Mouse (Mus musculus) urinary bladder, postnatal 25 days (tissue): ENCODE measurements at regions not wholly inside any gene's neighbourhood (a gene's known extent, or its start where the extent isn't known, plus 50 kb on each side); places are given as distances from the start of the nearest gene placed in this dataset.

Source experiments
- DNase-seq: peaks from one replicate; pipeline ENCODE4 v3.0.0; 2022; ENCODE audit warnings: low spot score

DNA sequence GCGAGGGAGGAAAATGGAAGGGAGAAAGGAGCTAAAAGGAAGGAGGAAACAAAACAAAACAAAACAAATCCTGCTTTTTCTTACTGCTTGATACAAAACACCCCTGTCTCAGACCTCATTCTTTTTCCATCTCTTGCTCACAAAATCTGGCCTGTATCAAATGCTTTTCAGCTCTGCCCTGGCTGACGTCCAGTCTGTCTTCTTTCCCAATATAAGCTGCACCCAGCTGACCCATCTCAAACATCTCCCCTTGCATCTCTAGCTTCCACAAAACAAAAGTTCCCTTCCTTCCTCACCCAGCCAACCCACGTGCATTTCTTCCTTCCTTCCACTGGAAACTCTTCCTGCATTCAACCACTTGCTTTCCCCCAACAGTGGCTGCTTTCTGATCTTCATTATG lies 183.1 kb upstream of the Usp25 start:
- no peak for DNase-seq

DNA sequence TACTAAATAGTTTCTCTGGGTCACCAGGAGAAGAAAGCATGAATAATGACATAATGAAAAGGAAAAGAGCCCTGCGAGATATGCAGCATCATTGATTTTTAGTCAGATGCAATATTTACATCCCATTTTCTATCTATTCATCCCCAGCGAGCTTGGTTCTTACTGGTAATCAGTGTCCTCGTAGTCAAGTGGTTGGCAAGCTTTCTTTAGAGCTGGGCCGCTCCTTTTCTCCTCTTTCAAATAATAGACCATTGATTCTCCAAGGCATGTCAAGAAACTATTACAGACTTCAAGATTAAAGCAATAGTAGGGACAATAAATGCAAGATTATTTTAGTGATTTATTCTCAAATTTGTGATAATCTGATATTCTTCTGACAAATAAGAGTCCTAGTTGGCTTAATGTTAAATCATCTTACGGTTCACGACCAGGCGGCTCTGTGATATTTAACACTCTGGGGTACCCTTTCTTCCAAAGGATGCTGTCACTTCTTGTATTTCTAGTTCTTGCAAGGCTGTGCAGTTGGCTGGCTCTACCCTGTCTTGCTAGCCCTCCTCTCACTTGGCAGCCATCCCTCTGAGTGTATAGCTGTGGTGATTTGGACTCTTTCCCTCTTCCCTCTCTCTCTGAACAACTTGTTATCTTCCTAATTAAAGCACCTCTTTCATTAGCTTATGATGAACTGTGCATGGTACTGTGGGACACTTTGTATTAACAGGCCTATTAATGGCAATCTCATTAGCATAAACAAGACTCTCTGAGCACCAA lies 185.6 kb upstream of the Usp25 start:
- DNase-seq, result no peak

DNA sequence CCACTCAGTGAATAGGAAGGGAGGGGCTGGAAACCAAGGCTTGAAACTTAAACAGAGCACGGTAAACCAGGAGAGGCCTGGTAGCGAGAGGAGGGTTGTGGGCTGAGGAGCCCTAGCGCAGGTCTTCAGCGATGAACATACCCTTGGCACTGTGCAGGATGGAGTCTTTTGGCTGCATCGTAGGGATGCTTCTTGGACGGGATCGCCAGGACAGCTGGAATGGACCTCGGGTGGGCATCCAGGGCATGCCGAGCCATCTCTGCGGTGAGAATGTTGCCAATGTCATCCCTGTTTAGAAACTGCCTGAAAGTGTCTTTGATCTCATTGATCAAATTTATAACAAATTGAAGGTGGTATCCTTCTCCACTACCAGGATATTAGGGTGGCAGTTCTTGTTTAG lies 192.2 kb upstream of the Usp25 start:
- DNase-seq, result no peak

DNA sequence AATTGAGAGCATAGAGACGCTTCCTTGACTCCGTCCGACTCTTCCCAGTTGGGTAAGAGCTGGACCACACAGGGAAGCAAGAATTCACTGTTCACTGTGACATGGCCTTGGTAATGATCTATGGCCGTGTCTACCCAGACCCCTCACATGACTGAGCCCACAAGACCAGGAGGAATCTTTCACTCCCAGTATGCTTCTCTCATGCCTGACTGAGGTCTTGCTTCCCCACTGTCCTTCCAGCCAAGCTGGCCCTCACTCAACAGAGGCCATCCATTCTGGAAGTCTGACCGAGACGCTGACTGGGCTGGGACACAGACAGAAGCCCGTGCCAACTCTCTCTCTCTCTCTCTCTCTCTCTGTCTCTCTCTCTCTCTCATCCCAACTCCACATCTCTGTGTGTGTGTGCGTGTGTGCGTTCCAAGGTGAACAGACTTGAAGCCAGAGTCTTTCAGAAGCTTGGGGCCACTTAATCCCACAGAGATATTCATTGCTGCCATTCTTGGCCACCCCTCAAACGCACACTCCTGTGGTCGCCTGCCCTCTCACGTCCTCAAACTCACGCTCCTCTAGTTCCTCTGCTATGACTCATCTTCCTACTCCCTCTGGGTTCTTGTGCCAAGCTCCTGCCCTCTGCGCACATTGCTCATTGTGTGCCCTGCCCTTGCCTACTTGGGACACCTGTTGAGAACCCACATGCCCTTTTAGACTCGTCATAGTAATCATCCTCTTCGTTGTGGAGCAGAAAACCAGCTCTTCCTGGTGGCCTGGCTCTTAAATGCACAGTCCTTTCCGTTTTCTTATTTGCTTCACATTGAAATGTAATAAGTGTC lies 197.2 kb upstream of the Usp25 start:
- DNase-seq, result no peak

DNA sequence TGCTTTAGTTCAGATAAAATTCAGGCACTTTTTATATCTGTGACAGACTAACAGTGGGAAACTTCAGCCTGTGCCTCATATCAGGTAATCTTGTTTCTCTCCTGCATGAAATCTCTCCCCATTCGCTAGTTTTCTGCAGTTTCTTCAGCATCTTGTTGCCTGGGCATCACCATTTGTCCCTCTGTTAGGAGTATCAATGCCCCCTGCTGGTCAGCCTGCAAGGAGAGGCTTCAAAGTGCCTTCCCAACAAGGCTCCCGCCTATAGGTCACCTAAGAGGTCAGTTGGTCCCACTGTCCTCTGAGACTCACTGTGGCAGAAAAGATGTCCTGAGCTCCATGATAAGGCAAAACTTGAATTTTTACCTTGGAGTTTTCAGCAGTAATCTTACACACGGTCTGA lies 209.8 kb upstream of the Usp25 start:
- peak; percentile 29 for DNase-seq

DNA sequence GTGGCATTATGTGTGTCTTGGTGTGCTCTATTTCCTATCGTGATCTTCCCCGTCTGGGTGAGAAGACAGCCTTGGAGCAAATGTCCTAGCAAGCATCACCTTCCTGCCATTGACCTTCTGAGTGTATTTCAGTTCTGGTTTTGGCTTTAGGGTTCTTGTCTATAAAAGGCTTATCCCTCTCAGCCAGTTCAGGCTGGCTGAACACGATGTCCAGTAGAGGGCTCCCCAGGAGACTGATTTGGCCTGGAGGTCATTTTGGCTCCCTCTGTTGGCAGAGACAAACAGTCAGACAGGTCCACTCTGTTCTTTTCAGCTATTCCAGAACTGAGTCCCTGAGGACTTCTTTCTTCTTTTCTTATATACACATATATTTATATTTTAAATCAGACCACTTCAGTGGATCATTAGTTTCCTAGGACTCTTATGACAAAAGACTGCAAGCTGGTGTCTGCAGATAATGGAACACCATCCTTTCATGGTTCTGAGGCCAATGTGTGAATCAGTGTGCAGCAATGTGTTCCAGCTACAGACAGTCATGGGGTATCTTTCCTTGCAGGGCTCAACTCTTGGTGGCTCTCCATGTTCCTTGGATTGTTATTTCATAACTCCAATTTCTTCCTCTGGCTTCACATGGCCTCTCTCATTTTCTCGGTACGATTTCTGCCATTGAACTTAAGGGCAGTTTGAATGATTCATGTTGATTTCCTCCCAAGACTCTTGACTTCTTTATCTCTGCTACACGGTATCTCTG lies 226.9 kb upstream of the Usp25 start:
- peak; percentile 57 for DNase-seq

DNA sequence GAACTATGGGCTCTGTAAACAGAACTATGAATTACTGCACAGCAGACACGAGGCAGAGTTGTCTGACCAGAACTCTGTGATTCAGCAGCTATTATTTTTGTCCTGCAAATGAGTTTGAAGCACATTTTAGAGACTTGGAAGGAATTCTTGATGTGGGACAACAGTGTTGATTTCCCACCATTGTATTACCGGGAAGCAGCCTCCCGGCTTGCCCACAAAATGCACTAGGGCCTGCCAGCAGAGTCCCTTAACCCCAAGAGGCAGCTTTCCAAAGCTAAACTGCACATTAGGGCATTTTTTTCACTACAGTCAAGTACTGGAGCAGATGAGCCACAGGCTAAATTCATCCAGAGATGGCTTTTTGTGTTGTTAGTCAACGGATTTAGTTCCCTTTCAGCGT lies 230.8 kb upstream of the Usp25 start:
- no peak for DNase-seq

DNA sequence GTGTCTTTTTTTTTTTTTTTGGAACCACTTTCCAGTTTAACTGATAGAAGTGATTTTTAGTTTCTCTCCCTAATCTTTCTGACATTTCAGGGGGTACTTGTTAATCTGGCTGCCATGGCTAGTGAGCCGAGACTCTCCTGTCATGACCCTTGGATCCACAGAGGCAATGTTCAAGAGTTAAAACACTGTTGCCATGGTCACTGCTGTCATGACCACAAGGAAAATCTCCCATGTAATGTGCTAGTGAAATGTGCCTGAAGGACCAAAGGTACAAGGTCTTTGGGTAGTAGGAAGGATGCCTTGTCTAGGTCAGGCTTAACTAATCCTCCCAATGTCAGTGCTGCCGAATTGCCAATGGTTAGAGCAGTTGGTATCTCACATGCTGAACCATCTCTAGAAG lies 237.7 kb upstream of the Usp25 start:
- no peak for DNase-seq

DNA sequence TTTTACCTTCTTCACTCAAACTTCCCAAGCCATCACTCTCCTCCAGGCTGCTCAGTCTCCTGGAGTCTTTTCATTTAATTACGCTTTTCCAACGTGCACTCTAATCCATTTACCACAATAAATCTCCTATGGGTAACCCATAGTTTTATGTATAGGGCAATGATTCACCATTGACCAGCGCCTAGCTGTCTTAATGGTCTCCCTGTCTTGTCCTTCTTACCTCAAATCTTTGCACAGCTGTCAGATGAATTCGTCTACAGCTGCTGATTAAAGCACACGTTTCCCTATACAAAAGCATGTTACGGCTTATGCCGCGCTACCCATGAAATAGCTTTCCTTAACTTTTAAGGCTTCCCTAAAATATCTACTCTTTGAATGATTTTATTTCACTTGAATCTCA lies 239.5 kb upstream of the Usp25 start:
- no peak for DNase-seq

DNA sequence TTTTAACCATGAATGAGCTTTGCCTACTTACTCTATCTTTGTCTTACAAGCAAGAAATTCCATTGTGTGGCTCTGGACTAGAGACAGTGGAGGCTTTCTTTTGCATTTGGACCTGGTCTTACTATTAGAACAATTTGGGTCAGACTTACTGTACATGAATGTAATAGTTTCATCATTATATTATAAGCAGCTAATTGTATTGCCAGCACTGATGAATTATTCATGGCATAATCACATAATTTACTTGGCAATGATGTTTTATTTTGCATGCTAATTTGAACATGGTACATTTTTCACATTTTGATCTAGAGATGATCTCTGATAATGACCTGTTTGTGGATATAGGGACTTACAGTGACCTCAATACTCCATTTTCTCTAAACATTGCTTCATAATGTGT lies 240.0 kb upstream of the Usp25 start:
- DNase-seq, result no peak

DNA sequence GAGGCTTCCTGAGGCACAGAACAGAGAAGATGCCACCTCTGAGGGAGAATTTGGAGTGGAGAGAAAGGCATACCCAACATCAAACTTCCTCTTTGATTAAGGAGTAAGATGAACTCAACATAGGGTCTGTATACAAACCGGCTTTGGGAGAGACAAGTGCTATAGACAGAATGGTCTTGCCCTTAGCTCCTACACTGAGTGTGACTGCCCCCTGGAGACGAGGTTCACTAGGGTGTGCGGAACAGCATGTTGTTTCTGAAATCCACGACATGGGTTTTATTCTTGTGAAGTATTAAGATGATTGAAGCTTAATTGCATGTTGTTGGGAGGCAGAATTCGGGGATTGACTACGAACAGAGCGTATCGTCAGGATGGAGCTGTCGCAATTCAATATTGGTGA lies 244.9 kb upstream of the Usp25 start:
- DNase-seq, result peak; percentile 39

DNA sequence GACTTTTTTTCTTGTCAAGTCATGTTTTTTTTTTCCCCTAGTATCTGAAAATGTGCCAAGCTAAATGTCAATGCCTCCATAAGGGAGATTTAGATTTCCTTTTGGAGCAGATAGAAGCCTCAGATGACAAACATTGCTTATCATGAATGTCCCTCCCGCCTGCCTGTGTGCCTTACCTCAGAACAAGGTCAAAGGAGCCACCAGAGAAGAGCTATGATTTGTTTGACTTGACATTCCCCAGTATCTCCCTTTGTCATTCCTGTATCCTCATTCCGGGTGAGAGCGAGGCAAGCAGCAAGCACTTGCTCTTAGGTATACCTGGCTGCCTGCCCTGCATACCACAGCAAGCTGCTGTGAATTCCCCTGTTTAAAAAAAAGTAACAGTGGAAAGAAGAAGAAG lies 246.9 kb upstream of the Usp25 start:
- DNase-seq, result no peak

DNA sequence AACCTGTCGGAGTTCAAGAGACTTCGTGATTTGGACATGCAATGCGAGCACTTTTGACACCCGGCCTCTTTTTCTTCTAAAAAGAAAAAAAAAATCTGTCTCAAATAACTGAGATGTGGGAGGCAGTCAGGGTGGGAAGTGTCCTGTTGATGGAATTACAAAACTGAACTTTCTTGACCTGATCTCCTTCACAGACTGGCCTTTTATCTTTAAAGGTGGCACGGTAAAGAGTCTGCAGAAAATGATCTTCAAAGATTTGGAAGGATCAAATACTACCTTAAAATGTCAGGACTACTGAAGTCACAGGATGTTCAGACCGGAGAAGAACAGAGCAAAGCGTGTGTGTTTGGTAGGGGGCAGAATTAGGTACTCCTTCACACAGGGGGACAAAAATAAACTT lies 248.0 kb upstream of the Usp25 start:
- DNase-seq, result no peak

DNA sequence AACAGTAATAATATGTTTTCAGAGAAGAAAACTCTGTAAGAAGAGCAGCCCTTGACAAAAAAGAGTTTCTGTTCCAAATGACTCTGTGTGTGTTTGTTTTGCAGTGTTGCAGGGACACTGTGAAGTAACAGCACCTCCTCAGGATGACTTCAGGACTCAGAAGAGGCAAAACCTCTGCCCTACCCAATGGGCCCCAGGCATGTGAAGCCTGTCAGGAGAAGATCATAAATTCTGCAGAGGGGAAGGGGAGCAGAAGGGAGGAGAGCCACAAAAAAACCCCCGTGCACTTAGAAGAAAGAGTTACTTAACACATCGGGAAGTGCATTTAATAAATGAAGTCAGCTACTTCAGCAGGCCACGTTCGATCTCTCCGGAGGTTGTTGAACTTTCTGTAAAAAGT lies 248.5 kb upstream of the Usp25 start:
- DNase-seq, result no peak

DNA sequence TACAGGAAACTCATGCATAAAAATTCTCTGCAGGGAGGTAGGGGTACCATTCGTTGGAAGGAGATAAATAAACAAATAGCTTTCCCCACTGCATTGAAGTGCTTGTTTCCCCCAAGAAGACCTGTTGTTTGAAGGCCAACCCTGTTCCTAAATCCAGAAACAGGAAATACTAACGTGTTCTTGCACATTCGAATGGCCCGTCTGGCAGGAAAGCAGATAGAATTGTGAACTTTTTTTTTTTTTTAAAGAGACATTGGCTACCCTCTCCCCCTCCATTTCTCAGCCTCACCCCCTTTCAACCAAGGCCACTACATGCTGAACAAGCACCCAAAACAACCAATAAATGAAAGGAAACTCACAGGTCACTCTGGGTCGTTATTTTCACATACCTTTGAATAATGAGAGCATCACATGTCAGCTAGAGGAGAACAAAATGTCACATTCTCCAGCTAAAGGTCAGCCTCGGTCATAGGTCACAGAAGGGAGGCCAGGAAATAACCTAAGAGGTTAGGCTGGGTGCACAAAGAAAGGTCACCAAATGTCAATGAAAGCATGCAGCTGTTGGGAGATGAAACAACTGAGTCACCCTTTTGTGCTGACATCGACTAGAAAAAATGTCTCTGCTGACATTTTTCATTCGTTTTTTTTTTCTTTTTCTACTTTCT lies 250.8 kb upstream of the Usp25 start:
- no peak for DNase-seq

DNA sequence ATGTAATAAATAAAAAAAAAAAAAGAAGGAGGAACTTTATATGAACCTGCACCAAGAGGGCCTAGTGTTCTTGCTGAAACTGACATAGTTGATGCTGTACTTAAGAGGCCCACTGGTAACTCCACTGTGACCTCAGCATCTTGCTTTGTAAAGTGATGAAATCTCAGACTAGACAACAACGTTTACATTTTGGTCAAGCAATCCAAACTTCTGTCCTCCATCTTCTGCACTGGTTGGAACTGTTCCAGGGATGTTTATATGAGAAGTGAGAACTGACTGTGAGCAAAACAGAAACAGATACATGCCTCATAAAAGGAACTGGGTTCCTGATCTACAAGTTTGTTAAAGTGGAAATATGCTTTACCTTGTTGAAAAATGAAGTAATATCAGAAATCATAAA lies 251.7 kb upstream of the Usp25 start:
- DNase-seq, result no peak

DNA sequence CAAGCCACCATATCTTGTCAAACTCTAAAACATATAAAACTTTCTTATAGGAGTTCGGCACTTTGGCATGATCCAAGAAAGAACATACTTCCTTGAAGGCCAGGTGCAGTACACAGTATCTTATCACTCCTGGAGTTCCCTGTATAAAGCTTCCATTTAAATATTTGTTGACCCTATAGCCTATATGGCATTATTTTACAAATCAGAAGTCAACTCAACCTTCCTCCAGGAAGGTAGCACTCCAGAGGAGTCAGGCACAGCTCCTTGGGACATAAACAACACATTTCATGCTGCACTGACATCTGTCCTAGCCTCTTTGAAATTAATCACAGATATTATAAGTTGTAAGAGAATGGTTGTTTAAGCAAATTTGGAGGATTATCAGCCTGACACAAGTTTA lies 252.5 kb upstream of the Usp25 start:
- DNase-seq, result no peak

DNA sequence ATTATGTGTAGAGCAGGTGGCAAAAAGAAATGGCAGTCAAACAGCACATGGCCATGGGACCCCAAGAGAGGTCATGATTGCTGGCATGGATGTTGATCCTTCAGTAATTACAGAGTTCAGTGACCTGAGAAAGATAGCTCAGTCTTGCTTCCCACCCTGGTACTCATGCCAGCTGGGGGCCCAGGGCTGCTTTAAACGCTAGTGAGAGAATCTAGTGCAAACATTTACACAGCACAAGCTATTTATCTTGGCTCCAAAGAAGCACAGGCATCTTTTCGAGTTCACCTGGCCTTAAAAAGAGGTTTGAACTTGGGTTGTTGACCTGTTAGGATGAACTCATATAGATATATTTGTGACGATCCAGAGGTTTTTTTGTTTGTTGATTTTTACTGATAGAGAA lies 258.6 kb upstream of the Usp25 start:
- DNase-seq, result no peak

DNA sequence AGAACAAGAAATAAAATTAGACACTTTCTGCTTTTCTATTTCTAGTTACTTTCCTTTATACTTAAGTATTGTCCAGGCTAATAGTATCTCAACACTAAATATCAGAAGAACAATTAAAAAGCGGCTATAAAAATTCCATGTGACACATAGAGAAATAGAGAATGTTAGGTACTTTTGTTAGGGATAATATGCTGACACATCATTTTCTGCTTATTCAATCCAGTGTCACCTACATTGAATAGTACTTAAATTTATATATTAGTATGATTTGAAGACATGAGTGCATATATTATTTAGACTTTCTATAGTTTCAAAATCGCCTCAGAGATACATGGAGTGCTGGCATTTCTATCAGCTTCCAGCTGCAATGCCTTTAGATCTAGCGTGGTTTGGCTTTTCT lies 267.1 kb upstream of the Usp25 start:
- no peak for DNase-seq

DNA sequence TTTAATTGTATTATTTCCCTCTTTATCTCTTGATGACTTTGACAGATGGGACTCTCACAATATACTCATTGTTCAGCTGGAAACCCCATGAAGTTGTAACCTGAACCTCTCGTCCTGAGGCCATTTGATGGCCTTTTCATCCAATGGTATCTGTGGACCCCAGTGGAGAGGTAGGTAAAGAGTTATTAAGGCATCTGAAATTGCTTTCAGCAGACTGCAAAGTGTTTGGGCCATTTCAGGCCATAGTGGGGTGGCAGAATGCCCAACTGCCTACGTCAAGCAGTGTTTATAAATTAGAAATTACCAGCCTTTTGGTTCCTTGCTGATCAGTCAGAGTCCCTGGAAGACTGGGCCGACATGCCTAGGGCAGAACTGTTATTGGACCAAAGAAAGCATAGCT lies 272.4 kb upstream of the Usp25 start:
- no peak for DNase-seq

DNA sequence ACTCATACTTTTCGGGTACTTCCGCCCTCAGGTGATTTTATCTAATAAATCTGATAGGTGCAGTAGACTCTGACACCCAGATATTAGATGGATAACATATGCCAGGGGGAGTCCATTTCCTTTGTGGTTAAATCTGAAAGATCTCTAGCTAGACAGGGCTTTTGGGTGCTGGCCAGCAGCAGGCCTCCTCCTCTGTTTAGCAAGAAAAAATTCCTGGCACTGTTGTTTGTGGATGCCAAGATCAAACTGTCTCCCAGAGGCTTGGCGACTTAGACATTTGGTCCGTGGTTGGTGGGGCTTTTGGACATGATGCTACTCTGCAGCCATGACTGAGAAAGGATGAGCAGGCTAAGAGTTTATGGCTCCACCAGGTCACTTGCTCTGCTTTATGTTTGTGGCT lies 287.5 kb upstream of the Usp25 start:
- no peak for DNase-seq

DNA sequence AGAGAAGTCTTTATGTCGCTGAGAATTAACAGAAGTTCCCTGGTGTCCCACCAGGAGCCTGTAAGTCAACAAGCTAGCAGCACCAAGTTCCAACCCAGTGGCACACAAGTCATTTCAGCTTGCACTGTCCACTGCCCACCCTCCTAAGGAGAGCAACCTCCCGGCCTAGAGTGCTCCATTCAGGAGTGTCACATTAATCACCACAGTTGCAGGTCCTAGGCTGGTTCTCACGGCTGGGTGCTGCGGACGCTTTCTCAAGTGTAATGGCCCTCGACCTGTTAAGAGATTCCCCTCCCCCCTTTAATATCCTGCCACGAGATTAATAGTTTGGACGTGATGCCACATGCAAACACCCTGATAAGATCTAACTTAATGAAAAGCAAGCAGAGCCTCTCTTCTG lies 288.2 kb upstream of the Usp25 start:
- DNase-seq, result no peak

DNA sequence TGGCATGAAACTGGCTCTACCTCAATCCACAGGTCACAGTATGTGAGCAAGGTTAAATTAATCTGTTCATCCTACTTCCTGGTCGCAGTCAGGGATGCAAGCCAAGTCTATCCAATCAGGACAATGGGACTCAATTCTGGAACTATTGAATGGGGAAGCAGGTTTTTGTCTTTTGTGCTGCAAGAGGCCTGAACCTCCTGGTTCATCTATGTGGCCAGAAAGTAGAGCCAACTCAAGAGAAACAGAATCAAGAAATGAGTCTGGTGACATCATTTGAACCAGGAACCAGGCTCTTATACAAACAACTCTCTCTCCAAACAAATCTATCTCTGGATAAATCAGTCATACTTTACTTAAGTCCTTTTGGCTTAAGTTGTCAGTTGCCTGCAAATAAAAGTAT lies 294.7 kb upstream of the Usp25 start:
- DNase-seq, result no peak
